Mouse (Mus musculus): ENCODE data around the gene Wdr26.

DNA sequence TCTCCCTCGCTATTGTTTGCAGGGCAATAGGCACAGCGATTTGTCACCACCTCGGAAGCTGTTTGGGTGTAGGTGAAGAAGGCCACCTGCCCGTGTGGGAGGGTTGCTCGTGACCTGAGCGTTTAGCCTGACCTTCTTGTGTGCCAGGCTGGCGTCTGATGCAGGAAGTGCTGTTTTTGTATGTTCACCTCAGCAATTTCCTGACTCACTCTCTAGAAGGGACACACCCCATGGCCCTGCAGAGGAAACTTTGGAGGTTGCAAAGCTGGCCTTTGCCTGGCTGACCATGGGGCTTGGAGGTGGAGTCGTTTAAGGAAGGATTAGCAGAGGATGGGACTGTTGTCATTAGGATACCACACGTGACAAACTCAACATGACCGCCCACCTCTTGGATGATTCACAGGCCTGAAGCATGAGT is 18.9 kb upstream of the Wdr26 start:
- TF ChIP-seq CTCF (IDR thresholded peaks at IDR 0.05; ENCODE audit: control insufficient read depth, insufficient read depth, insufficient replicate concordance, low read depth, low read length) (no peak), POLR2A (IDR thresholded peaks at IDR 0.05; ENCODE audit: control insufficient read depth, low read depth, low read length) (no peak)

Measured in testis, adult 2 months (tissue).